Mouse (Mus musculus) neural tube, embryonic 10.5 days (tissue): ENCODE data around the gene Hnf4a.

Source experiments
- DNase-seq: peaks from one replicate; pipeline ENCODE4 v3.0.0-alpha.2; 2017; ENCODE audit warnings: low spot score; ENCODE audit errors: extremely low spot score

The Hnf4a gene

GRCm38 (mm10) chr2:163592084-163592483 lies 85.5 kb downstream of the Hnf4a start:
- DNase-seq: no peak

- no peak for DNase-seq
Measured at GRCm38 (mm10) chr2:163593636-163594282, 87.2 kb downstream of the Hnf4a start.

- no peak for DNase-seq
Measured at GRCm38 (mm10) chr2:163595119-163595518, 88.5 kb downstream of the Hnf4a start.

GRCm38 (mm10) chr2:163596057-163596872 lies 89.7 kb downstream of the Hnf4a start:
- no peak for DNase-seq

DNA sequence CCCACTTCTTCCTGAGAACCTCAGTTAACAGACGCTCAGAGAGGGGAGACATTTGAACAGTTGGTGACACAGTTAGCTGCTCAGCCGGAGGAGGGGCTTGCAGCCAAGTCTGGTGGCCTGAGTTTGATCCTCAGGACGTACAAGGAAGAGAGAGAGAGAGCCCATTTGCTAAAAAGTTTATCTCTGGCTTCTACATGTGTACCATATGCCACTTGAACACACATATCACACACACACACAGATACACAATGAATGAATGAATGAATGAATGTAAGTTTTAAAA lies 90.2 kb downstream of the Hnf4a start:
- no peak for DNase-seq

GRCm38 (mm10) chr2:163597661-163598060 lies 91.1 kb downstream of the Hnf4a start:
- DNase-seq: no peak

- peak; percentile 68 for DNase-seq
Measured at GRCm38 (mm10) chr2:163599226-163599625, 92.6 kb downstream of the Hnf4a start.

DNA sequence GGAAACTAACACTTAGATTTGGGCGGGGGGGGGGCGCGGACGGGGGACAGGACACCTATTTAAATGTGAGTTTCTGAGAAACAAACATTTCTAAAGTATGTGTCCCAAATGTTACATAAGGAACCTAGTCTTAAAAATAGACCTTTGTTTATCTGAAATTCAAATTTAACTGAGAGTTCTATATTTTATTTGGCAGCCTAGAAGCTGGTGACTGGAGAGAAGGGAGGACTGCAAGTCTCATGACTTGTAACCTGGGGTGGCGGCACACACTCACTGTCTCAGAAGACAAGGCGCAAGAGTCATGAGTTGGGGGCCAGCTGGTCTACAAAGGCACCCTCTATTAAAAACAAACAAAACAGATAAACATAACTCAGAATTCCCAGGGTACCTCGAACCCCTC lies 94.5 kb downstream of the Hnf4a start:
- no peak for DNase-seq

DNA sequence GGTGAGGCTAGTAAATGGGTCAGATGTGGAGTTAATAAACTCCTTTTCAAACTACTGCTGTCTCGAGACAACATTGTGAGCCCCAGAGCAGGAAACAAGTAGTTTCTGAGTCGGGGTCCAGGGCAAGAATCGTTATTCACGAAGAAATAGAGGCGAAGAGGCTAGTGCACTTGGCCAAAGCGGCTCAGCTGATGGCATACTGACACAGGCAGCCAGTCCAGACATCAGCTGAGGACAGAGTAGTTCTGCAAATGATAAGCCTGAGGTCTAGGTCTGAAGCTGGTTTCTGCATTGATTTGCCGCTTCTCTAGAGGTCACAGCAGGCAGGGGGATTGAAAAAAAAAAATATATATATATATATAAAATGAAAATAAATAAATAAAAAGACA lies 95.1 kb downstream of the Hnf4a start:
- no peak for DNase-seq

DNA sequence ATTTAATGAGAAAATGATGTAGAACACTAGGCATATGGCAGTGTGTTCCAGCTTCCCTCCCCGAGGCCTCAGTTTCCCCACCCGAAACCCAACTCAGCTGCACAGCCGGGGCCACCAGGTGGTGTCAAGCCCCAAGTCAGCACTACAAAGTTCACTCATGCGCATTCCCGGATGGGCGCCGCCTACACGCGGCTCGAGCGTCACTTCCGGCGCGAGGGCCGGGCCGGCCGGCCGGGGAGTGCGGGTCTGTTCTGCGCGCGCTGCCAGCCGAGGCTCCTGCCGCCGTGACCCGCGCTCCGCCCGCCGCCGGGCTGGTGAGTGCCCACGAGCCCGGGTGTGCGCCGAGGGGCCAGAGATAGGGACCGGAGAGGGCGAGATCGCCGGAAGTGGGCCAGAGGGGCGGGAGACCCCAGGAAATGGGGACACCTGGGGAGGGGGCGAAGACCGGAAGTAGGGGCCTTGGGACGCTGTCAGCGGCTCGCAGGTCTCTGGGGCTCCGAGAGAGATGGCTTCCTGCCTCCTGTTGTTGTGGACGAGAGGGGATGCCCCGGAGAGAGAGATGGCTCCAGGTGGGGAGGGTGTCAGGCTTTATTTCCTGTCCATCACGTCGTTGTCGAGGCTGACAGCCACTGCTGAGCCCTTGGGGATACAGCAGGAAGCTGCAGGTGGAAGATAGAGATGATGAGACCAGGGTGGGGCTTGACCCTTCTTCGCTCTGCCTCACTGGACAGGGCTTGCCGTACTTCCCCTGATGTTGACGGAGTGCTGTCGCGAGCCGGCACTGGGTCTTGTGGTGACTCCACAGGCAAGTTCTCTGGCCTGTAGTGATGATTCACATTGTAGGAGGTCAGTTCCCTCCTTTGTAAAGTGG lies 95.7 kb downstream of the Hnf4a start, which contains the start of gene Ttpal:
TSS of gene Ttpal (plus strand) at position 214 of the 871 bp plus-strand sequence.
- DNase-seq: peak; percentile 91

GRCm38 (mm10) chr2:163606161-163606560 lies 99.6 kb downstream of the Hnf4a start:
- no peak for DNase-seq

DNA sequence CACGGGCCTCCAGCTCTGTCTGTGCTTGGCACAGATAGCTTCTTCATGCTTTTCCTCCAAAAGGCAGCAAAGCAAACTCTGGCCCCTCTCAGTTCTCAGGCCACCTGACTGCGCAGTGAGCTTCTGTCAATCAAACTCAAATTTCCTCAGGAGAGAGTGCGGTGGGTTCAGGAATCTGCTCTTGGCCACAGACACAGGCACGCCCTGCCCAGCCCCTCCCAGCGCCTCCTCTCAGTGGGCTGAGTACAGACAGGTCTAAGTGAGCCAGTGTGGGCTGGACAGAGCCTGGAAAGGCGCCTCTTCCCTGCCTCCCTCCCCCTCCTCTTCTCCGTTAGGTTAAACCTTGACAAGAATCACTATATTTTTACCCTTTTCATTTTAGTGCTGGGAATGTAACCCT lies 101.4 kb downstream of the Hnf4a start:
- DNase-seq: no peak

GRCm38 (mm10) chr2:163609281-163609975 lies 102.8 kb downstream of the Hnf4a start:
- DNase-seq: no peak

- no peak for DNase-seq
Measured at GRCm38 (mm10) chr2:163611176-163611575, 104.6 kb downstream of the Hnf4a start.

GRCm38 (mm10) chr2:163613206-163613605 lies 106.6 kb downstream of the Hnf4a start:
- DNase-seq: no peak

DNA sequence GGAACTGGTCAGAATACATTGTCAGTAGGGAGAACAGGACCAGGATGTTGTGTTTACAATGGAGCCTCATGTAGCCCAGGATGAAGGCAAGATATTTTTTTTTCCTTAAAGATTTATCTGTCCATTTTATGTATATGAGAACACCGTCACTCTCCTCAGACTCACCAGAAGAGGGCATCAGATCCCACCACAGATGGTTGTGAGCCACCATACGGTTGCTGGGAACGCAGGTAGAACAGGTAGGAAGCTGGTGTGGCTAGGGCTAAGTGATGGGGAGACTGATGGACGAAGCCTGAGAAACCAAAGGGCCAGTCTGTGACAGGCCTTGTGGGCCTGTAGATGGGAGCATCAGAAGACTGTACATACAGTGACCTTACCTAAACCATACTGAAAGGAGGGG lies 107.4 kb downstream of the Hnf4a start:
- no peak for DNase-seq

DNA sequence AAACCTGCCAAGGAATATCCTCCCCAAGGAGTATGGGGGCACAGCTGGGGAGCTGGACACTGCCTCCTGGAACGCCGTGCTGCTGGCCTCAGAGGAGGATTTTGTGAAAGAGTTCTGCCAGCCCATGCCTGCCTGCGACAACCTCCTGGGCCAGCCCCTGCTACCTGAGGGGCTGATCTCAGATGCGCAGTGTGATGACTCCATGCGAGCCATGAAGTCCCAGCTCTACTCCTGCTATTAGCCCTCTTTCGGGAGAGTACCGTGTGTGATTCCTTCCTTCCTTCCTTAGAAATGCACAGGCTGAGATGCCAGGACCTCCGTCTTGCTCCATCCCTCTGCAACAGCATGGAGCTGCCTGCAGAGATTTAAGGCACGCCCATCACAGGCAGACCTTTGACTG lies 108.8 kb downstream of the Hnf4a start:
- DNase-seq: no peak

- DNase-seq: no peak
Measured at GRCm38 (mm10) chr2:163615906-163616651, 109.5 kb downstream of the Hnf4a start.

- no peak for DNase-seq
Measured at GRCm38 (mm10) chr2:163616652-163617227, 110.1 kb downstream of the Hnf4a start.

- DNase-seq: no peak
Measured at GRCm38 (mm10) chr2:163617232-163617863, 110.7 kb downstream of the Hnf4a start.
